Mouse (Mus musculus) left cerebral cortex, postnatal 4 days (tissue): ENCODE measurements at regions not wholly inside any gene's neighbourhood (a gene's known extent, or its start where the extent isn't known, plus 50 kb on each side); places are given as distances from the start of the nearest gene placed in this dataset.

ENCODE experiments used
- DNase-seq: peaks from one replicate; pipeline ENCODE4 v3.0.0-alpha.2; 2022
- intact Hi-C: fragments of 180-260 bp; cut with DNase I; formaldehyde crosslinking; loops from one replicate; pipeline ENCODE4 v1.15.1; 2025

GRCm38 (mm10) chr8:126667721-126668656 lies 74.2 kb upstream of the Irf2bp2 start:
- intact Hi-C loops = no loop called here
- peak; percentile 90 for DNase-seq

GRCm38 (mm10) chr8:126667086-126667720 lies 73.4 kb upstream of the Irf2bp2 start:
- intact Hi-C loops = no loop called here
- no peak for DNase-seq

- intact Hi-C loops = no loop called here
Observed at GRCm38 (mm10) chr8:126666327-126667085, 72.7 kb upstream of the Irf2bp2 start.

GRCm38 (mm10) chr8:126665581-126666241 lies 71.9 kb upstream of the Irf2bp2 start:
- intact Hi-C loops = no loop called here
- peak; percentile 59 for DNase-seq

More at GRCm38 (mm10) chr8:126666327-126667085, 72.7 kb upstream of the Irf2bp2 start:
- DNase-seq = peak; percentile 100

- intact Hi-C loops = loop anchor here (5.0 kb wide), 1 partner anchor 68 kb away; no protein-coding TSS in a partner anchor
- no peak for DNase-seq
Observed at GRCm38 (mm10) chr8:126664891-126665290, 71.1 kb upstream of the Irf2bp2 start.

GRCm38 (mm10) chr8:126662797-126663784 lies 69.3 kb upstream of the Irf2bp2 start:
- intact Hi-C loops = loop anchor here (5.0 kb wide), 1 partner anchor 66 kb away; no protein-coding TSS in a partner anchor
- DNase-seq = no peak

- DNase-seq = no peak
- intact Hi-C loops = loop anchor here (5.0 kb wide), 1 partner anchor 65 kb away; no protein-coding TSS in a partner anchor
Observed at GRCm38 (mm10) chr8:126662151-126662550, 68.4 kb upstream of the Irf2bp2 start.

- intact Hi-C loops = loop anchor here (5.0 kb wide), 1 partner anchor 64 kb away; no protein-coding TSS in a partner anchor
- peak; percentile 33 for DNase-seq
Observed at GRCm38 (mm10) chr8:126661511-126662142, 67.8 kb upstream of the Irf2bp2 start.

- intact Hi-C loops = loop anchor here (5.0 kb wide), 1 partner anchor 63 kb away; no protein-coding TSS in a partner anchor
- DNase-seq = peak; percentile 32
Observed at GRCm38 (mm10) chr8:126660658-126661316, 67.0 kb upstream of the Irf2bp2 start.

- DNase-seq = no peak
- intact Hi-C loops = loop anchor here (5.0 kb wide), 1 partner anchor 63 kb away; no protein-coding TSS in a partner anchor
Observed at GRCm38 (mm10) chr8:126659691-126660657, 66.2 kb upstream of the Irf2bp2 start.

- intact Hi-C loops = no loop called here
- no peak for DNase-seq
Observed at GRCm38 (mm10) chr8:126657546-126657945, 63.8 kb upstream of the Irf2bp2 start.

- intact Hi-C loops = no loop called here
- no peak for DNase-seq
Observed at GRCm38 (mm10) chr8:126656554-126657260, 62.9 kb upstream of the Irf2bp2 start.

GRCm38 (mm10) chr8:126655565-126655964 lies 61.8 kb upstream of the Irf2bp2 start:
- intact Hi-C loops = no loop called here
- DNase-seq = no peak

GRCm38 (mm10) chr8:126654353-126654752 lies 60.6 kb upstream of the Irf2bp2 start:
- no peak for DNase-seq
- intact Hi-C loops = no loop called here

- intact Hi-C loops = no loop called here
- DNase-seq = no peak
Observed at GRCm38 (mm10) chr8:126652151-126652550, 58.4 kb upstream of the Irf2bp2 start.

- intact Hi-C loops = no loop called here
- no peak for DNase-seq
Observed at GRCm38 (mm10) chr8:126650945-126651344, 57.2 kb upstream of the Irf2bp2 start.
